Mouse (Mus musculus): Measurements from ENCODE around the gene Pycard.

DNA sequence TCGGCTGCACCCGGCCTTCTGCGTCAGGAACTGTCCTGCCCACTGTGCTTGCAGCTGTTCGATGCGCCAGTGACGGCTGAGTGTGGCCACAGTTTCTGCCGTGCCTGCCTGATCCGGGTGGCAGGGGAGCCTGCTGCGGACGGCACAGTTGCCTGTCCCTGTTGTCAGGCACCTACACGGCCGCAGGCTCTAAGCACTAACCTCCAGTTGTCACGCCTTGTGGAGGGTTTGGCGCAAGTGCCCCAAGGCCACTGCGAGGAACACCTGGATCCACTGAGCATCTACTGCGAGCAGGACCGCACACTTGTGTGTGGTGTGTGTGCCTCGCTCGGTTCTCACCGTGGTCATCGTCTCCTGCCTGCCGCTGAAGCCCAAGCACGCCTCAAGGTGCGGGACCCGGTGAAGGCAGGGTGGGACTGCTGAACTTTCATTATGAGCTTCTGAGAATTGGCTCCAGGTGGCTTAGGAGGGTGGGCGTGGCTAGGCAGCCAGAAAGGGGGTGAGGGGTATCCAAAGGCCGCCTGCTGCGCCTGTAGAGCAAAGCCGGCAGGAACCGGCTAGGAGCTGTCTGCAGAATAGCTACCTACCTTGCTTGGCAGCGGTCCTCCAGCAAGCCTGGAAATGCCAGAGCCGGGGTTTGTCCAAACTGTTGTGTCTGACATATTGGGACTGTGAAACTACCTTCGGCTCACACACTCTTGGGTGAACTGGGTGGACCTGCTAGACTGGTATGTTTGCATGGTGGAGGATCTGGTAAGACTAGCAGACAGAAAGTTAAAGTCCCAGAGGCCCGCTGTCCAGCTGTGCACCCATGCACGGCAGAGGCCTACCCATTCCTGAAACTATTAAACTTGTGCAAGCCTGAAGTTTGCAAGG, 11.1 kb upstream of the Pycard start:
- TF ChIP-seq GATA1 (IDR thresholded peaks at IDR 0.05; ENCODE audit: borderline replicate concordance, low read length) (no peak), CTCF (IDR thresholded peaks at IDR 0.05; ENCODE audit: low read depth, low read length) (no peak), POLR2AphosphoS5 (IDR thresholded peaks at IDR 0.05; ENCODE audit: insufficient replicate concordance, low read depth, low read length) (no peak), TAL1 (conservative IDR thresholded peaks at IDR 0.05; ENCODE audit: low read depth, low read length) (no peak), GATA2 (IDR thresholded peaks at IDR 0.05; ENCODE audit: borderline replicate concordance, low read depth, low read length) (no peak)
